Mouse (Mus musculus): ENCODE results near the gene Parvb. TPM values are rescaled to one million over a fixed set of nuclear protein-coding genes. Genes with fewer than 3 reads are reported as not detected.

The Parvb gene
- 3.0 and 8.7 TPM in 2 replicates for polyA plus RNA-seq (2012; ENCODE audit: insufficient read depth, insufficient read length, missing spikeins)

DNA sequence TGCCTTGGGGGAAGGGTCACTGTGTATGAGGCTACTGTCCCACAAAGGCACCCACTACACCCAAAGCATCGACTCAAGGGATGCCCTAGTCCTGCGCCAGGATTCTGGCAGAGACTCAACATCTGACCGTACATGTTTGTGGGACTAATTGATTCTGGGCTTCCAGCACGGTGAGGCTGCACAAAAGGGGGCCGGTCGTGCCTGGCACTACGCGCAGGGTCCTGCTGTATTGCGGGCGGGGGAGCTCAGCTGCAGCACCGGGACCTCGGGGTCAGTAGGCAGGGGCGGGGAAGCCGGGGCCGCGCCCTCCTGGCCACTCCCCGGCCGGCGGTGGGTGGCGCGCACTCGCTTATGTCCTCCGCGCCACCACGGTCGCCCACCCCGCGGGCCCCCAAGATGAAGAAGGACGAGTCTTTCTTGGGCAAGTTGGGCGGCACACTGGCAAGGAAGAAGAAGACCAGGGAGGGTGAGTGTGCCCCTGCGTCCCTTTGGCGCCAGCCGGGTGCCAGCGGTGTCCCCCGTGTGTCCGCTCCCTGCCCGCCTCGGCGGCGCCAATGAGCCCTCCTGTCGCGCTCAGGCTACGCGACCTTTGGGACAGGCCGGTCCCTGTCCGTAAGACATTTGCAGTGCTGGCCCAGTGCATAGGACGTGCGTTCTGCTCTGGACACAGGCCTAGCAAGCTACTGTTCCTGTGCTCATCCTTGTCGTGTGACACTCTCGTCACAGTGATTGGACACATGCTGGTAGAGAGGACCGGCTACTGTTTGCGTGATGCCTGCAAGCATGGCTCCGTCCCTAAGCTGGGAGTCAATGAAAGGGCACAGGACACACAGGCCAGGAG lies at the start of gene Parvb:
Gene Parvb, plus strand, starts transcription at position 323 of the 841 bp plus-strand sequence.
- peak within 1 kb of the TSS; percentile 65 for H3K4me3 ChIP-seq (ENCODE audit: insufficient read depth, low read depth, low read length)
- H3K27ac ChIP-seq (replicated peaks; ENCODE audit: low read depth, low read length): peak within 1 kb of the TSS; percentile 85
- H3K4me1 ChIP-seq (ENCODE audit: control insufficient read depth, insufficient read depth, insufficient read length, low read length): peaks cover 18% of the 10 kb centered on the region

GRCm38 (mm10) chr15:84183967-84184366 lies 47.9 kb upstream of the Parvb start:
- H3K4me1 ChIP-seq (ENCODE audit: control insufficient read depth, insufficient read depth, insufficient read length, low read length): peaks cover 15% of the 10 kb centered on the region
- peak overlapping the region; percentile 62 for H3K27ac ChIP-seq (replicated peaks; ENCODE audit: low read depth, low read length)
- H3K4me3 ChIP-seq (ENCODE audit: insufficient read depth, low read depth, low read length): no peak overlapping the region

DNA sequence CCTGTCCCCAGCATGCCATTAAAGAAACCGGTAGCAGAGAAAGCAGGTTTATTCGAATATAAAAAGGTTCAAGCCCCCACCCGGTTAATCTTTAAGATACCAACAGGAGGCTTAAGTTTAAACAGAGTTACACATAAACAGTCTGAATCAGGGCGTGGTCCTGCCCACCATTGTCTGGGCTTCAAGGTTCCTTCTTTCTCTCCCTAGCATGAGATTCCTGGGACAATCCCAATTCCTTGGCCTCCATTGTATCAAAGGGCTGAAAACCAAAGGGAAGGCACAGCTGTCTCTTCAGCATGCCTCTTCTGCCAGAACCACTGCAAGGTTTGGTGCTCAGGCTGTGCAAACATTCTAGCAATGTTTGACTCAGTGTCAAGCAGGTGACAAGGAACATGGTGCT lies 45.6 kb upstream of the Parvb start:
- peaks cover 15% of the 10 kb centered on the region for H3K4me1 ChIP-seq (ENCODE audit: control insufficient read depth, insufficient read depth, insufficient read length, low read length)
- H3K4me3 ChIP-seq (ENCODE audit: insufficient read depth, low read depth, low read length): no peak overlapping the region
- H3K27ac ChIP-seq (replicated peaks; ENCODE audit: low read depth, low read length): no peak overlapping the region

- peaks cover 17% of the 10 kb centered on the region for H3K4me1 ChIP-seq (ENCODE audit: control insufficient read depth, insufficient read depth, insufficient read length, low read length)
- no peak overlapping the region for H3K27ac ChIP-seq (replicated peaks; ENCODE audit: low read depth, low read length)
- H3K4me3 ChIP-seq (ENCODE audit: insufficient read depth, low read depth, low read length): no peak overlapping the region
These were observed 42.8 kb upstream of the Parvb start for GRCm38 (mm10) chr15:84188887-84189530.

- Histone ChIP-seq H3K27ac (replicated peaks; ENCODE audit: low read depth, low read length) (0 out of 2 replicates have a peak overlapping the region, but pooled peaks have one; percentile 14), H3K4me3 (ENCODE audit: insufficient read depth, low read depth, low read length) (no peak overlapping the region)
These were observed 42.0 kb upstream of the Parvb start for GRCm38 (mm10) chr15:84189881-84190280.

DNA sequence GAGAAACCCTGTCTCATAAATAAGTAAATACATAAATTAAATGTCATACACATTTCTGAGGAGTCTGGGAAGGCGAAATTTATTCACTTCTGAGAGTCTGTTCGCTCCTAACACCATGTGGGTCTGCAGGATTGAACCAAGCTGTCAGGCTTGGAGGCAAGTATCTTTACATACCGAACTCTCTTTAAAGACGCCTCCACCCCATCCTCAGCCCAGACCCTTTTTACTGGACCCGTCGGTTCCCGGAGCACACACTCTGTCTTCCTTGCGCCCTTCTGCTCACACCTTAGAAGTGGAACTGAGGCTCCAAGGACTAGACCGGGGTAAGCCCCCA lies 40.2 kb upstream of the Parvb start:
- H3K4me1 ChIP-seq (ENCODE audit: control insufficient read depth, insufficient read depth, insufficient read length, low read length): peaks cover 21% of the 10 kb centered on the region
- H3K4me3 ChIP-seq (ENCODE audit: insufficient read depth, low read depth, low read length): peak overlapping the region; percentile 95
- H3K27ac ChIP-seq (replicated peaks; ENCODE audit: low read depth, low read length): peak overlapping the region; percentile 77

More at GRCm38 (mm10) chr15:84189881-84190280, 42.0 kb upstream of the Parvb start:
- H3K4me1 ChIP-seq (ENCODE audit: control insufficient read depth, insufficient read depth, insufficient read length, low read length): peaks cover 16% of the 10 kb centered on the region

GRCm38 (mm10) chr15:84192058-84192791 lies 39.6 kb upstream of the Parvb start, which contains the start of gene Samm50:
Gene Samm50, plus strand, starts transcription at chr15:84192241.
- peak within 1 kb of the TSS; percentile 95 for H3K27ac ChIP-seq (replicated peaks; ENCODE audit: low read depth, low read length)
- H3K4me1 ChIP-seq (ENCODE audit: control insufficient read depth, insufficient read depth, insufficient read length, low read length): peaks cover 21% of the 10 kb centered on the region
- H3K4me3 ChIP-seq (ENCODE audit: insufficient read depth, low read depth, low read length): peak within 1 kb of the TSS; percentile 95

DNA sequence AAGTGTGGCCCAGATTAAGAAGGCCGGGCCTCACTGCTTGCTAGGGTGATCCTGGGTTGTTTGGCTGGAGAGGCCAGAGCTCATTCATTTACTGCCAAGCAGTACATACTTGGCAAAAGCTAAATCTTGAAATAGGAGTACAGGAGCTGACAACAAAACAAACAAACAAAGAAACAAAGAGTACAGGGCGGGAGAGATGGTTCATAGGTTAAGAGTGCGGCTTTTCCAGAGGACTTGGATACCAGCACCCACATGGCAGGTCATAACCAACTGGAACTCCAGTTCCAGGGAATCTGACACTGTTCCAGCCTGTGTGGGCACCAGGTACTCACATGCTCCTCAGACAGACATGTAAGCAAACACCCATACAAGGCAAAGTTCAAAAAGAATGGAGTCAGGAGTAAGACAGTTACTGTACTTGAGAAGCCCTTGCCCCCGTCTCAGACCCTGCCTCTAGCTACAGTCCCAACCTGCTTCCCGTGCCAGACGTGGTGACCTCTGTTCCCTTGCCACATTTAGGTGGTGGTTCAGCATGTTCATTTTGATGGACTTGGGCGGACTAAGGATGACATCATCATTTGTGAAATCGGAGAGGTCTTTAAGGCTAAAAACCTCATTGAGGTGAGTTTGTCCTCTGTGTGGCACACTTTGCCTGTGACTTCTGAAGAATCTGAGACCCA lies 35.2 kb upstream of the Parvb start:
- H3K27ac ChIP-seq (replicated peaks; ENCODE audit: low read depth, low read length): no peak overlapping the region
- no peak overlapping the region for H3K4me3 ChIP-seq (ENCODE audit: insufficient read depth, low read depth, low read length)
- peaks cover 21% of the 10 kb centered on the region for H3K4me1 ChIP-seq (ENCODE audit: control insufficient read depth, insufficient read depth, insufficient read length, low read length)

DNA sequence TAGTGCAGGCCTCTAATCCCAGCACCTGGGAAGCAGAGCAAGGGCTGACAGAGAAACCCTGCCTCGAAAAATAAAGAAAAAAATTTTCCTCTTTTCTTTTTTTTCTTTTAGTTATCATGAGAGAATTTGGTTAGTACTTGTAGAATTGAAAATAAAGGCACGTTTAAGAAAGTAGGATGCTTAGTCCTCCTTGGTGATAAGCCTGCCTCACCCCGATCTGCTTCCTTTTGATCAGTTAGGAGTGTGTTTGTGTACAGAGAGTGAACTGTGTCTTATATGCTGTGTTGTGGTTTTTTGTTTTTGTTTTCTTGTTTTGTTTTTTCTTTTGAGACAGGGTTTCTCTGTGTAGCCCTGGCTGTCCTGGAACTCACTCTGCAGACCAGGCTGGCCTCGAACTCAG lies 24.5 kb upstream of the Parvb start:
- H3K4me1 ChIP-seq (ENCODE audit: control insufficient read depth, insufficient read depth, insufficient read length, low read length): peaks cover 6% of the 10 kb centered on the region; the same call in 1 of the 2 replicates
- H3K4me3 ChIP-seq (ENCODE audit: insufficient read depth, low read depth, low read length): no peak overlapping the region
- H3K27ac ChIP-seq (replicated peaks; ENCODE audit: low read depth, low read length): no peak overlapping the region

DNA sequence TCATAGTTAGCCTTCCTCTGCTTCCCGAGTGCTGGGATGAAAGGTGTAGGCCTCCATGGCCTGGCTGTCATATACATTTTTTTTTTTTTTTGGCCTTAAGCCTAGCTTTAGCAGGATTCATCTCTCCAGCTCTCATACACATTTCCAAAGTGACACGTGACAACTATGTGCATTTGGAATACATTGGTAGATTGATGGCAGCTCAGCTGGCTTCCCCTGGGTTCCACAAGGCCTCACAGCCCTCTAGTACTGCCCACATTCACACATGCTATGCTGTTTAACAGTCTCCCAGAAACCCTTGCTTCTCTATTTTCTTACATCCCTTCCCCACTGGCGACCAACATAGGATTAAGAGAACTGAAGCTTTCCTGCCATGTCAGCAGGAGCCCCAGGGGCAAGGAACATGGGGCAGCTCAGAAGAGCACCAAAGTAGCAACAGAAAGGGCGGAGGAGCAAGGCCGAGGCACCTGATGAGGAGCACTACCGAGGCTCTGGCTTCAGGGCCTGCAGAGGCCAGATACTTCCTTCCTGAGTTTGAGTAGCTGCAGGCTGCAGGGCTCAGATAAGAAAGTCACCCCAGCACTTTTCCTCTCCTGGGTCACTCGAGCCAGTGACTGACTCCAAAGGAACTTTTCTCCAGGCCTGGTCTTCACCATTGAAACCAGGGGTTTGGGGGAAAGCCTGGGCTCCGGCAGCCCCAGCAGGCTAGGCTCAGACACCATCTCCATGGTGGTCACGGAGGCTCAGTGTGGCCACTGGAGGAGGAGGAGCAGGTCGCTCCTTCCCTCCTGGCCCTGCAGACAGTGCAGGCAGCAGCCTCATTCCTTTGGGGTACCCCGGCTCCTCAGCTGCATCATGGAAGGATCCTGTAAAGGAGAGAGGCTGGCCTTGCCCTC lies 22.1 kb upstream of the Parvb start:
- H3K4me3 ChIP-seq (ENCODE audit: insufficient read depth, low read depth, low read length): no peak overlapping the region
- H3K4me1 ChIP-seq (ENCODE audit: control insufficient read depth, insufficient read depth, insufficient read length, low read length): peaks cover 6% of the 10 kb centered on the region; the same call in 1 of the 2 replicates
- H3K27ac ChIP-seq (replicated peaks; ENCODE audit: low read depth, low read length): peak overlapping the region; percentile 30

GRCm38 (mm10) chr15:84210461-84210860 lies 21.4 kb upstream of the Parvb start:
- Histone ChIP-seq H3K27ac (replicated peaks; ENCODE audit: low read depth, low read length) (no peak overlapping the region), H3K4me3 (ENCODE audit: insufficient read depth, low read depth, low read length) (no peak overlapping the region), H3K4me1 (ENCODE audit: control insufficient read depth, insufficient read depth, insufficient read length, low read length) (peaks cover 6% of the 10 kb centered on the region; the same call in 1 of the 2 replicates)

DNA sequence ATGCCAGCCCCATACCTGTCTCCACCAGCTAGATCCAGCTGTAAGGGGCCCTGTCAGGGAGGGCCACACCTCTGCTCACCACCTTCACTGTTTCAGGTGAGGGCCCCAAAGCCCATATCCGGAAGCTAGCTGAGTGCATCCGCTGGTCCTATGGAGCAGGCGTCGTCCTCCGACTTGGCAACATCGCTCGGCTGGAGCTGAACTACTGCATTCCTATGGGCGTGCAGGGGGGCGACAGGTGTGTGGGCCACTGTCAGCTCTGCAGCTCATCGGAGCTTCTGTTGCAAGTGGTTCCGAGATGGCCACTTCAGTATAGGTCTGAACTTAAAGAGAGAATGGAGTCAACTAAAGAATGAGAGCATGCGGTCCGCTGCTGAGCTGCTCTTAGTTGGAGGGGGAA lies 20.9 kb upstream of the Parvb start:
- no peak overlapping the region for H3K27ac ChIP-seq (replicated peaks; ENCODE audit: low read depth, low read length)
- H3K4me3 ChIP-seq (ENCODE audit: insufficient read depth, low read depth, low read length): no peak overlapping the region
- H3K4me1 ChIP-seq (ENCODE audit: control insufficient read depth, insufficient read depth, insufficient read length, low read length): peaks cover 6% of the 10 kb centered on the region; the same call in 1 of the 2 replicates

- peaks cover 8% of the 10 kb centered on the region for H3K4me1 ChIP-seq (ENCODE audit: control insufficient read depth, insufficient read depth, insufficient read length, low read length)
- no peak overlapping the region for H3K4me3 ChIP-seq (ENCODE audit: insufficient read depth, low read depth, low read length)
- no peak overlapping the region for H3K27ac ChIP-seq (replicated peaks; ENCODE audit: low read depth, low read length)
These were observed 20.3 kb upstream of the Parvb start for GRCm38 (mm10) chr15:84211564-84211963.

Data from brown adipose tissue, adult 24 weeks (tissue).